In genomic region chr9:73972327-73972988, GRCm38 (mm10) we compare ENCODE assay signal across 17 mouse cellular contexts. TPM values are rescaled to one million over a fixed set of nuclear protein-coding genes. Genes with fewer than 3 reads are reported as not detected.
"Had no signal": no experiment of that assay in that cellular context is flagged by ENCODE, and none has a peak within 500 bp of the region (broad histone marks: within the 10 kb centered on the region; RNA-seq: fewer than 3 reads in every experiment).

No protein-coding gene starts in this region.

- H3K9ac ChIP-seq: limb, embryonic 12.5 days; liver, embryonic 14.5 days; midbrain, embryonic 15.5 days; neural tube, embryonic 12.5 days had no signal

- H3K4me2 ChIP-seq: limb, embryonic 12.5 days; midbrain, embryonic 11.5 days; midbrain, embryonic 15.5 days; neural tube, embryonic 12.5 days had no signal

- H3K36me3 ChIP-seq: limb, embryonic 12.5 days; midbrain, embryonic 15.5 days; neural tube, embryonic 12.5 days had no signal

- H3K27ac ChIP-seq: left cerebral cortex, adult 2 months; limb, embryonic 12.5 days; liver, embryonic 14.5 days; midbrain, embryonic 15.5 days; neural tube, embryonic 12.5 days; stomach, postnatal 0 days had no signal

- ATAC-seq: lung, postnatal 0 days; midbrain, embryonic 15.5 days had no signal

- DNase-seq: kidney, adult 9 months; kidney, postnatal 25 days; liver; lung, adult 18-20 months; lung, postnatal 4 days; thymus, postnatal 4 days had no signal

- H3K4me1 ChIP-seq: megakaryocyte, embryonic 14.5 days had no signal

- H3K27me3 ChIP-seq: neural tube, embryonic 12.5 days had no signal

- H3K4me3 ChIP-seq: left cerebral cortex, adult 2 months; limb, embryonic 12.5 days; megakaryocyte, embryonic 14.5 days; midbrain, embryonic 15.5 days; neural tube, embryonic 12.5 days had no signal

- H3K9me3 ChIP-seq: limb, embryonic 12.5 days; midbrain, embryonic 15.5 days; neural tube, embryonic 12.5 days had no signal

RNA-seq across cellular contexts. Expression of gene Unc13c, which starts 3.7 kb away (rescaled TPM):
- total RNA-seq: monocyte, adult 5-6 weeks; neutrophil, adult 5-6 weeks had no signal
